ENCODE assay signal across 17 mouse cellular contexts in the genomic region with DNA sequence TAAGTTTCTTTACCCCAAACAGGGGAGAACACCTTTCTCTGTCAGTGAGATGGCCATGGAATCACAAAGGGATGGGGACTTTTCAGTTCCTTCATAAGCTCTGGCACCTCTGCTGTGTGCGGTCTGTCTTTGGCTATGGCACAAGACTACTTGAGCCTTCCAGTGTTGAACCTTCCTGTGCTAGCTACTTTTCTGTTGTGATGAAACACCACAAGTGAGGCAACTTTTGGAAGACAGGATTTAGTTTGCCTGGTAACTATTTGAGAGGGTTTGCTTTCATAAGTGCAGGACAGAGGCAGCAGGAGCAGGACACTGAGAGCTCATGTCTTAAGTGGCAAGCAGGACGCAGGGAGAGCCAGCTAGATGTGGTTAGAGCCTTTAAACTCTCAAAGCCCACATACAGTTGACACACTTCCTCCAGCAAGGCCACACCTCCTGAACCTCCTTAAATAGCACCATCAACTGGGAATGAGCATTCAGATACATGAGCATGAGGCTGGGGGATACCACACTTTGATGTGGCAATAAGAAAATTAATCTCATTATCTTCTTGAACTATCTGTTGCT.
"Had no signal": no experiment of that assay in that cellular context is flagged by ENCODE, and none has a peak within 500 bp of the region (broad histone marks: within the 10 kb centered on the region; RNA-seq: fewer than 3 reads in every experiment).

No protein-coding gene starts in this region.

- H3K4me3 ChIP-seq: limb, embryonic 12.5 days; limb, embryonic 15.5 days; liver, embryonic 12.5 days; liver, embryonic 15.5 days had no signal

- ATAC-seq: liver, embryonic 12.5 days; lung, postnatal 0 days had no signal

- H3K4me2 ChIP-seq: limb, embryonic 12.5 days; limb, embryonic 15.5 days; liver, embryonic 12.5 days; liver, embryonic 15.5 days; lung, embryonic 14.5 days; midbrain, embryonic 11.5 days had no signal

- H3K9ac ChIP-seq: limb, embryonic 12.5 days; limb, embryonic 15.5 days; liver, embryonic 12.5 days; liver, embryonic 15.5 days; lung, embryonic 14.5 days had no signal

- DNase-seq: kidney, adult 2 months; kidney, postnatal 36 days; left cerebral cortex, postnatal 4 days; lung, embryonic 14.5 days; midbrain, embryonic 14.5 days; right cerebral cortex, postnatal 4 days; thymus, adult 2 months; thymus, postnatal 14 days; thymus, postnatal 4 days had no signal

- H3K9me3 ChIP-seq: limb, embryonic 12.5 days; limb, embryonic 15.5 days; liver, embryonic 12.5 days; liver, embryonic 15.5 days had no signal

- H3K27ac ChIP-seq: kidney, postnatal 0 days; limb, embryonic 12.5 days; limb, embryonic 15.5 days; liver, embryonic 12.5 days; liver, embryonic 15.5 days; stomach, postnatal 0 days had no signal

- H3K36me3 ChIP-seq: limb, embryonic 12.5 days; limb, embryonic 15.5 days; liver, embryonic 12.5 days; liver, embryonic 15.5 days had no signal

- H3K27me3 ChIP-seq: limb, embryonic 12.5 days; limb, embryonic 15.5 days; liver, embryonic 12.5 days; liver, embryonic 15.5 days had no signal

- H3K4me1 ChIP-seq: limb, embryonic 12.5 days; limb, embryonic 15.5 days; liver, embryonic 12.5 days; liver, embryonic 15.5 days had no signal
